Comparison of ENCODE assay signal across 12 mouse cellular contexts in the genomic region with DNA sequence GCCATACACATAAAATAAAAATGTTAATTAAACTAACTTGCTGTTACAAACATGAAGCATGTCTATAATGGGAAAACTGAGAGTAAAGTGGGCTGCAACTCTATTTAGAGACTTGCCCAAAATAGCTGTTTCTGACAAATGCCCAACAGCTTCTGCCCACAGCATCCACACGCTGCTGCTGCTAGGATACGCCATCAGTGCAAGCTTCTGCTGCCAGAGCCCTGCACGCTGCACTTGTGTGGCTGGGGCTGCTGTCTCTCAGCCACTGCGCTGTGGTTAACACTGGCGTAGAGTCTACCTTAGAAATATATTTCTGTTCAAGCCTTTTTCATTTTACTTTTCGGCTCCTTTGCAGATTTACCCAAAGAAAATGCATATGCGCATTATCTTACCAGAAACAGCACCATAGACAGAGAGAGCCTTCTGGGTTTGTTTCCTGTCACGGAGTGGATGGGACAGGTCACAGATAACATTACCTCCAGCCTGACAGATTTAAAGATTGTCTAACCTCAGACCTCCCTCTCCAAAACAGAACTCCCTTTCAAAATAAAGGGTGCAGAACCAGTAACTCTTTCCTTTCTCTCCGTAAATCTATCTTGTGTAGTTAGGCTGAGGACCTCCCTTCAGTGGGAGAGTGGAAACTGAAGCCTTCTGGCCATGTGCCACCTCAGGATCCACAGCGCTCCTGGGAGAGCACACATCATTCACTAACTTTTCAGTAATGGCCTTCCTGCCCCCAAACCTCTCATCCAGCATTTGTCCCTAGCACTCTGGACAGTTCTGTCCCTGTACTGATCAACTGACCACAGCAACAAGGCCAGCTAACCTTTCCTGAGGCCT. TPM values are rescaled to one million over a fixed set of nuclear protein-coding genes. Genes with fewer than 3 reads are reported as not detected.
DNase-seq lines count a peak whose midpoint lies in the region; ATAC-seq and TF ChIP-seq lines count a peak whose summit lies in the region.
"Had no signal": no experiment of that assay in that cellular context is flagged by ENCODE, and none has a peak within 500 bp of the region (broad histone marks: within the 10 kb centered on the region; RNA-seq: fewer than 3 reads in every experiment).

No protein-coding gene starts in this region.

- TF ChIP-seq POLR2A in olfactory bulb, adult 2 months (IDR thresholded peaks at IDR 0.05; ENCODE audit: insufficient read depth, low read depth, low read length): no peak

- H3K4me2 ChIP-seq in hindbrain, embryonic 13.5 days: no peak overlapping the region
- no peak overlapping the region for H3K4me2 ChIP-seq in hindbrain, embryonic 11.5 days (replicated peaks; ENCODE audit: low read depth, low read length)
- no peak overlapping the region for H3K4me2 ChIP-seq in midbrain, embryonic 15.5 days
- H3K4me2 ChIP-seq: forebrain, embryonic 12.5 days had no signal

- no peaks in the 10 kb centered on the region for H3K27me3 ChIP-seq in hindbrain, embryonic 13.5 days
- no peaks in the 10 kb centered on the region for H3K27me3 ChIP-seq in hindbrain, embryonic 11.5 days (ENCODE audit: control insufficient read depth, insufficient read depth, low read length)
- H3K27me3 ChIP-seq in midbrain, embryonic 15.5 days (replicated peaks): no peaks in the 10 kb centered on the region
- H3K27me3 ChIP-seq: forebrain, embryonic 12.5 days had no signal

- H3K36me3 ChIP-seq in hindbrain, embryonic 13.5 days: peaks cover 8% of the 10 kb centered on the region
- H3K36me3 ChIP-seq in hindbrain, embryonic 11.5 days (ENCODE audit: control insufficient read depth, insufficient read depth, low read length): no peaks in the 10 kb centered on the region
- no peaks in the 10 kb centered on the region for H3K36me3 ChIP-seq in midbrain, embryonic 15.5 days (replicated peaks)

- H3K27ac ChIP-seq in hindbrain, embryonic 13.5 days: 0 out of 2 replicates have a peak overlapping the region, but pooled peaks have one; percentile 20
- H3K27ac ChIP-seq in hindbrain, embryonic 11.5 days (ENCODE audit: low read depth, low read length): no peak overlapping the region
- H3K27ac ChIP-seq in olfactory bulb, adult 2 months (ENCODE audit: insufficient read depth, low read depth, low read length): peak overlapping the region; percentile 68
- H3K27ac ChIP-seq in midbrain, embryonic 15.5 days: no peak overlapping the region

- ATAC-seq in hindbrain, embryonic 13.5 days (ENCODE audit: low FRiP score): no peak
- ATAC-seq in hindbrain, embryonic 11.5 days (ENCODE audit: low FRiP score): no peak
- ATAC-seq in midbrain, embryonic 15.5 days (replicated peaks): no peak

- no peak overlapping the region for H3K4me3 ChIP-seq in hindbrain, embryonic 13.5 days
- H3K4me3 ChIP-seq in hindbrain, embryonic 11.5 days (ENCODE audit: low read depth, low read length): no peak overlapping the region
- no peak overlapping the region for H3K4me3 ChIP-seq in olfactory bulb, adult 2 months (ENCODE audit: insufficient read depth, low read depth, low read length)
- H3K4me3 ChIP-seq in midbrain, embryonic 15.5 days: no peak overlapping the region
- H3K4me3 ChIP-seq: forebrain, embryonic 12.5 days had no signal

- H3K9me3 ChIP-seq in hindbrain, embryonic 13.5 days: no peaks in the 10 kb centered on the region
- H3K9me3 ChIP-seq in hindbrain, embryonic 11.5 days (ENCODE audit: control insufficient read depth, low read length): no peaks in the 10 kb centered on the region
- no peaks in the 10 kb centered on the region for H3K9me3 ChIP-seq in midbrain, embryonic 15.5 days
- H3K9me3 ChIP-seq: forebrain, embryonic 12.5 days had no signal

- DNase-seq in adrenal gland, postnatal 14 days: peak; percentile 38
- DNase-seq in adrenal gland, postnatal 10 days: no peak
- DNase-seq in hindbrain, embryonic 11.5 days (ENCODE audit: low spot score): no peak
- DNase-seq in layer of hippocampus, adult 18-20 months (ENCODE audit: low spot score in 2 of 2): peak; percentile 70 to 83
- no peak for DNase-seq in lung, postnatal 14 days
- DNase-seq: kidney, postnatal 25 days; lung, postnatal 4 days; thymus, adult 2 months had no signal

- H3K9ac ChIP-seq in hindbrain, embryonic 13.5 days: no peak overlapping the region
- H3K9ac ChIP-seq in hindbrain, embryonic 11.5 days (ENCODE audit: low read depth, low read length): no peak overlapping the region
- no peak overlapping the region for H3K9ac ChIP-seq in midbrain, embryonic 15.5 days
- H3K9ac ChIP-seq: forebrain, embryonic 12.5 days had no signal

- H3K4me1 ChIP-seq in hindbrain, embryonic 13.5 days (replicated peaks): peaks cover 60% of the 10 kb centered on the region
- no peaks in the 10 kb centered on the region; the same call in 1 of the 2 replicates for H3K4me1 ChIP-seq in hindbrain, embryonic 11.5 days (replicated peaks; ENCODE audit: control insufficient read depth, insufficient read depth, low read length)
- peaks cover 45% of the 10 kb centered on the region for H3K4me1 ChIP-seq in olfactory bulb, adult 2 months (ENCODE audit: control insufficient read depth, insufficient read depth, low read length)
- H3K4me1 ChIP-seq in midbrain, embryonic 15.5 days: peaks cover 45% of the 10 kb centered on the region

- no peak for TF ChIP-seq CTCF in olfactory bulb, adult 2 months (IDR thresholded peaks at IDR 0.05; ENCODE audit: insufficient read depth, low read depth, low read length)

- 76% methylated on average over 10 of the region's 10 CpGs for WGBS in hindbrain, embryonic 13.5 days
- 90% methylated on average over 10 of the region's 10 CpGs for WGBS in hindbrain, embryonic 11.5 days
- WGBS in olfactory bulb, adult 2 months: 28% methylated on average over 10 of the region's 10 CpGs
- 76% methylated on average over 10 of the region's 10 CpGs for WGBS in midbrain, embryonic 15.5 days

RNA-seq across cellular contexts. Expression of a gene that starts 12.4 kb away (rescaled TPM):
- total RNA-seq in adrenal gland, postnatal 14 days (2021): 162 and 173 TPM in 2 replicates
- 100 to 1,000 TPM; 166 to 171 TPM for total RNA-seq in adrenal gland, postnatal 10 days (2021)
- polyA plus RNA-seq in hindbrain, embryonic 13.5 days (2015; fragmentation: Nextera tagmentation; extraction: Ambion mirVana): 225 and 235 TPM in 2 replicates
- polyA plus RNA-seq in hindbrain, embryonic 11.5 days (2014; fragmentation: Nextera tagmentation; extraction: Ambion mirVana): 53.3 and 61.2 TPM in 2 replicates
- 100 to 1,000 TPM; 521 to 525 TPM for total RNA-seq in layer of hippocampus, adult 18-20 months (2021)
- 554 TPM in 1 of 2 replicates, not detected in the other for polyA plus RNA-seq in olfactory bulb, adult 2 months (2012; ENCODE audit: insufficient read depth, insufficient read length, low replicate concordance, missing spikeins)
- polyA plus RNA-seq in midbrain, embryonic 15.5 days (2015; fragmentation: Nextera tagmentation; extraction: Ambion mirVana): 251 and 274 TPM in 2 replicates

RNA-seq across cellular contexts. Expression of a gene that starts 24.1 kb away (rescaled TPM):
- not detected in 2 replicates for total RNA-seq in adrenal gland, postnatal 14 days (2021)
- 1 to 10 TPM in 1 of 2 experiments, not detected in 1; 1.2 TPM for total RNA-seq in adrenal gland, postnatal 10 days (2021)
- polyA plus RNA-seq in hindbrain, embryonic 13.5 days (2015; fragmentation: Nextera tagmentation; extraction: Ambion mirVana): not detected in 2 replicates
- polyA plus RNA-seq in hindbrain, embryonic 11.5 days (2014; fragmentation: Nextera tagmentation; extraction: Ambion mirVana): not detected in 2 replicates
- 1 to 10 TPM in 1 of 2 experiments, not detected in 1; 1.9 TPM for total RNA-seq in layer of hippocampus, adult 18-20 months (2021)
- not detected in 2 replicates for polyA plus RNA-seq in olfactory bulb, adult 2 months (2012; ENCODE audit: insufficient read depth, insufficient read length, low replicate concordance, missing spikeins)
- not detected in 2 replicates for polyA plus RNA-seq in midbrain, embryonic 15.5 days (2015; fragmentation: Nextera tagmentation; extraction: Ambion mirVana)
- polyA plus RNA-seq: forebrain, embryonic 12.5 days; thymus, adult 2 months had no signal

RNA-seq across cellular contexts. Expression of a gene that starts 25.6 kb away (rescaled TPM):
- total RNA-seq in adrenal gland, postnatal 14 days (2021): 864 and 1,045 TPM in 2 replicates
- total RNA-seq in adrenal gland, postnatal 10 days (2021): 1,000 to 10,000 TPM in 1 of 2 experiments, 100 to 1,000 TPM in 1; 973 to 1,027 TPM
- polyA plus RNA-seq in hindbrain, embryonic 13.5 days (2015; fragmentation: Nextera tagmentation; extraction: Ambion mirVana): 565 and 583 TPM in 2 replicates
- 817 and 827 TPM in 2 replicates for polyA plus RNA-seq in hindbrain, embryonic 11.5 days (2014; fragmentation: Nextera tagmentation; extraction: Ambion mirVana)
- 100 to 1,000 TPM; 526 to 527 TPM for total RNA-seq in layer of hippocampus, adult 18-20 months (2021)
- 934 TPM in 1 of 2 replicates, not detected in the other for polyA plus RNA-seq in olfactory bulb, adult 2 months (2012; ENCODE audit: insufficient read depth, insufficient read length, low replicate concordance, missing spikeins)
- 417 and 421 TPM in 2 replicates for polyA plus RNA-seq in midbrain, embryonic 15.5 days (2015; fragmentation: Nextera tagmentation; extraction: Ambion mirVana)

RNA-seq across cellular contexts. Expression of a gene that starts 44.4 kb away (rescaled TPM):
- 4.5 and 6.0 TPM in 2 replicates for total RNA-seq in adrenal gland, postnatal 14 days (2021)
- 1 to 10 TPM; 3.2 to 4.6 TPM for total RNA-seq in adrenal gland, postnatal 10 days (2021)
- polyA plus RNA-seq in hindbrain, embryonic 13.5 days (2015; fragmentation: Nextera tagmentation; extraction: Ambion mirVana): 27.9 and 31.0 TPM in 2 replicates
- 3.5 and 3.7 TPM in 2 replicates for polyA plus RNA-seq in hindbrain, embryonic 11.5 days (2014; fragmentation: Nextera tagmentation; extraction: Ambion mirVana)
- 100 to 1,000 TPM; 339 to 340 TPM for total RNA-seq in layer of hippocampus, adult 18-20 months (2021)
- polyA plus RNA-seq in olfactory bulb, adult 2 months (2012; ENCODE audit: insufficient read depth, insufficient read length, low replicate concordance, missing spikeins): 329 TPM in 1 of 2 replicates, not detected in the other
- polyA plus RNA-seq in midbrain, embryonic 15.5 days (2015; fragmentation: Nextera tagmentation; extraction: Ambion mirVana): 55.5 and 55.7 TPM in 2 replicates

RNA-seq across cellular contexts. Expression of a gene that starts 45.3 kb away (rescaled TPM):
- total RNA-seq in adrenal gland, postnatal 14 days (2021): 10.9 and 19.7 TPM in 2 replicates
- total RNA-seq in adrenal gland, postnatal 10 days (2021): 10 to 100 TPM; 10.8 to 15.5 TPM
- polyA plus RNA-seq in hindbrain, embryonic 13.5 days (2015; fragmentation: Nextera tagmentation; extraction: Ambion mirVana): 43.5 and 44.8 TPM in 2 replicates
- 17.1 and 19.0 TPM in 2 replicates for polyA plus RNA-seq in hindbrain, embryonic 11.5 days (2014; fragmentation: Nextera tagmentation; extraction: Ambion mirVana)
- total RNA-seq in layer of hippocampus, adult 18-20 months (2021): 10 to 100 TPM; 66.6 to 67.1 TPM
- not detected in 2 replicates for polyA plus RNA-seq in olfactory bulb, adult 2 months (2012; ENCODE audit: insufficient read depth, insufficient read length, low replicate concordance, missing spikeins)
- 57.0 and 59.5 TPM in 2 replicates for polyA plus RNA-seq in midbrain, embryonic 15.5 days (2015; fragmentation: Nextera tagmentation; extraction: Ambion mirVana)

Comparison
In these comparisons a context has a peak if more than half of its experiments do, and no peak if none do; other contexts are left out.
1. DNase-seq: peak in adrenal gland, postnatal 14 days (single experiment) and layer of hippocampus, adult 18-20 months (2 of 2); none in adrenal gland, postnatal 10 days (single experiment), hindbrain, embryonic 11.5 days (single experiment) and lung, postnatal 14 days (single experiment).
2. H3K27ac ChIP-seq: peak in hindbrain, embryonic 13.5 days (single experiment) and olfactory bulb, adult 2 months (single experiment); none in hindbrain, embryonic 11.5 days (single experiment) and midbrain, embryonic 15.5 days (single experiment).